Mouse (Mus musculus) cerebellum, adult 11-12 months (tissue): ENCODE data around the gene Hmcn1.

Experiments used
- DNase-seq: peaks from one replicate; pipeline ENCODE4 v3.0.0; 2022

The Hmcn1 gene

DNA sequence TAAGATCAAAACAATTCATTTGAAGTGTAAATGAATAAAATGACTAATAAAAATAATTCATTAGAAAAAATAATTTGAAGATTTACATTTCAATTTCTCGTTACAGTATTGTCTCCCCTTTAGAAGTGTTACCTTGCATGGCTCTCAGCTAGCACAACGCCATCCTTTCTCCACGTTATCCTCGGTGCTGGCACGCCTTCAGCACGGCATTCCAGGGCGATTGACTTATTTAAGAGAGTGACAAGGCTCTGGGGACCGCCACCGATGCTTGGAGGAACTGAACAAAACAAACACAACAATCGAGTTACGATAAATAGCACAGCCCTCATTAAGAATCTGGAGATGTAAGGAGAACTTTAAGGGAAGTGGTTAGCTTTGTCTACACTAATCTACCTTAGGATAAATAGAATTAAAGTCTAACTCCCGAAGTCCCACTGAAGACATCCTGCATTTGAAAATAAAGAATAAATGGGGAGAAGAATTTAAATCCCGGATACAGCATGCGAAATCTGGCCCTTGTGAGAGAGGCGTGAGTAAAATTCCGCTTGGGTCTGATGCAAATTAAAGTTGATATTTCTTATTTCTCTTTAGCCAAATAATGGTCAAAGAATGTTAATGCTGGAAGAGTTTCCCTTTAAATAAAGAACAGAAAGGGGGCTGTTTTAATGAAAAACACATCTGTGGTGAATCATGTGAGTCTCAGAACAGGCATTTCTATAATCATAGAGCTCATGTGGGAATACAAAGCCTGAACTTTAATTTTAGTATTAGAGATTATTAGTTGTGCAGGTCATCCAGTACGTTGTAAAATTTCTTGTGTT is 362.0 kb downstream of the Hmcn1 start:
- DNase-seq: no peak

DNA sequence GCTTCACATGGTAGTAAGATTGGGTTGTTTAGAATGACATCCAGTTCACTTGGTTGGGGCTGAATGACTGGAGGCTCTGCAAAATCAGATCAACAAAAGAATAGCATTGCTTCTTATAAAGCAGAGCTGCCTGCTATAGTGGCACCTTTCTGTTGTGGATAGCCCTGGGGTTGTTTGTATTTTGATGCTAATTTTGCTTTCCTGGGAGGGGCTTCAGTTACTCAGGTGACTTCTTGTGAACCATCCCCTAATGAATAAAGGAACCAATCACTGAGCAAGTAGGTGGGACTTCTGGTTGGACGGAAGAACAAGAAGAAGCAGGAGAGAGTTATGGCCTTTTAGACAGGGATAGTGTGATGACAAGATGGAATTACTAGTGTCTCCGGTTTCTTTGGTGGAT is 370.0 kb downstream of the Hmcn1 start:
- DNase-seq: no peak

DNA sequence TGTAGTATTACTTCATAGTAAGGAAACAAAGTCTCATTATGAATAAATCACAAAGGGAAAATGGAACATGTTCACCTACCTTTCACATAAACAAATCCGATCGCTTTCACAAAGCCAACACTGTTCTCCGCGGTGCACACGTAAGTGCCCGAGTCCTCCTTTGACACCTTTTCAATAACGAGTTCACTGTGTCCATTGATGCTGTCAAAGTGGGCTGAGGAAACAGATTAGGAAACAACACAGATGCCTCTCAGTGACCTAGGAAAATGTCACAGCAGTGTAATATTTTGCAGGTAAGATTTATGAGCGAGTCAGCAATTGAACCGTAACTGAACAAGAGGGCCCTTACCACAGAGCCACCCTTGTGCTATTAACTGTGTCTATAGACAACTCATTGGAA is 382.7 kb downstream of the Hmcn1 start:
- no peak for DNase-seq

DNA sequence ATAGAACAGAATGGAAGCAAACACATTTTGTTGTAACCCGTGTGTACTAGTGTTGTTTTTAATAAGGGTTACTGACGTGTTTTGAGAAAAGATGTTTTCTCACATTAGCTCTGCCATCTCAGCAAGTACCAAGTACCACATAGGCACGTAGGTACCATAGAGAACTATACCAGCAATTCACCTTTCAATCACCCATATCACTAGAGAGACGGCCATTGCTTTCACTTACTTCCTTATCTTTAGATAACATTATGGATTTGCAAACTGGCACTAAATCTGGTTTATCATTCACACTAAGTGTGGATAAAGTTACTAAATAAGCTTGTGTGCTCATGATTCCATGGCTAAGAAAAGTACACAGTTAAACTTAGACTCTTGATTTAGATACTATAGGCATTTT is 387.1 kb downstream of the Hmcn1 start:
- no peak for DNase-seq

DNA sequence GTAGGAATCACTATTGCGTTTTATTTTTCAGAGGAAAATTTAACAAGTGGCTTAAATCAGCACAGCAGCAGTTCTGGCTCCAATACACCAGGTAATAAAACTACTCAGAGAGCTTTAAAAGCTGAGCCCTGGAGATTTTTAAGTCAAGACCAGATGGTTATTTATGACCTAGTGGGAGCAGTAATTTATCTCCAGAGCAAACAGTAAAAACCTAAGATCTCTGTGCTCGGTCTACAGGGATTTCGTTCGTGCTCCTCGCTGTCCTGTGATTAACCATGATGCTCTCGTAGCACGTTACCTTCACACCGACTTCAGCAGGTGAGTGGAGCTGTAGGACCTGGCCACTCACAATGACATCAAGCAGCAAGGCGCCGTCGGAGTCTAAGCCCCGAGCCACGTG is 399.6 kb downstream of the Hmcn1 start:
- no peak for DNase-seq

DNA sequence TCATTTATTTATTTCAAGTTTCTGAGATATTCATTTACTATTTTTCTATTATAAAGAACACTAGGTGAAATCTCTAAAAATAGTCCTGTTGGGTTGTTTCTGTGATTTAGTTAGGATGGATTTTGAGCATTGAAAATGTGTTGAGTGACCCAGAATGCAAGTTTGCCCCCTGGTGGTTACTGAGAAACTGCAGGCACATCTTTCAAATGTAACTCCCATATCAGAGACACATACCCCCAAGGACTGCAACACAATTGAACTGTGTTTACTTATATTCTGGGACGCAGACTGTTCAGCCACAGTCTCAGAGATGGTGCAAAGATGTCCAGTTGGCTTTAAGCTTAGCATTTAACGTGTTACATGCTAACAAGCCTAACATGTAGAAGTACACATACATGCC is 402.0 kb downstream of the Hmcn1 start:
- no peak for DNase-seq

DNA sequence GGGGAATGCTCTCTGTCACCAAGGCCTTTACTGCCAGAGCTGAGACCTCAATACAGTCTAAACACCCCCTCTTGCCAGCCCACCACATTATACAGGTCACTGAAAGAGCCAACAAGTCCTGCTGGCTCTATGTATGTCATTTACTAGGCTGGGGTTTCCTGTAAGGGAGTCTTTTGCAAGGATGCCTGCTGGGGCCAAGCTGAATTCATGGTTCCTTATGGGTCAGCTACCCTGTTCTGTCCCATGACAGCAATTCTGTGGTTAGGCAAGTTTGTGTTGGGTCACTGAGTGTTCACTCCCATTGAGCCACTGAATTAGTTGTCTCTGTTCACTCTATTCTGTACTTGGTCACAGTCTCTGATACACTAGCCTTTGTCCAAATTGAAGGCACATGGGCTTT is 405.8 kb downstream of the Hmcn1 start:
- DNase-seq: no peak

DNA sequence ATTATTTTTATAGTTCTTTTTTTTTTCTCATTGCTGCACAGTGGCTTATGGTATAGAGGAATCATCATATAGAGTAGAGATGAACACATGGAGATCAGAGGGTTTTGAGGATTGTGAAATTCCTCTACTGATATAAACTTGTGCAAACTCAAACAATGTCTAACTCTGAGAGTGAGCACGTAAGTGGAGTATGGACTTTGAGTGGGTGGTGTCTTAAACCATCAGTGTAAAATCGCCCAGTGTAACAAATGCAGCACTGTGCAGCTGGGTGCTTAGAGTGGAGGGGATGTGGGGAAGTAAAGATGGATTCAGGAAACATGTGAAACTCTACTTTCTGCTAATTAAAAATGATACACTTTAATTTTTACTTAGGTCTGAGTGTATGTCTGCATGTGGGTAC is 408.8 kb downstream of the Hmcn1 start:
- no peak for DNase-seq

DNA sequence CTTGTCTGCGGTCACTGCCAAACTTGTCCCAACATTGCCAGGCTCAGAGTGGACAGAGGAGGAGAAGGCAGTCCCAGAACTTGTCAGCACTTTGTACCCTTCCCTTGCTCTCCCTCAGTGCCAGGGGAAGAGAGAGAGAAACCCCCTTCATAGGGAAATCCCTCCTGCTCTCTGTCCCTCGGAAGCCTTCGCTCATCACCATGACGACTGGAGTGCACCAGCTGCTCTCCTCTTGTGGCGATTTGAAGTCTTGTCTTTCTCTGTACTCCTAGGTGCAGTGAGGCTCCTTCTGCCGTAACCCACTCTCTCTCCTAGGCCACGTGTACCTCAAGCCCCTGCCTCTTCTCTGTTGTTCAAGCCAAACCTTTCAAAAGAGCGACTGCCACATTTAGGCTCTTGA is 409.5 kb downstream of the Hmcn1 start:
- DNase-seq: no peak

DNA sequence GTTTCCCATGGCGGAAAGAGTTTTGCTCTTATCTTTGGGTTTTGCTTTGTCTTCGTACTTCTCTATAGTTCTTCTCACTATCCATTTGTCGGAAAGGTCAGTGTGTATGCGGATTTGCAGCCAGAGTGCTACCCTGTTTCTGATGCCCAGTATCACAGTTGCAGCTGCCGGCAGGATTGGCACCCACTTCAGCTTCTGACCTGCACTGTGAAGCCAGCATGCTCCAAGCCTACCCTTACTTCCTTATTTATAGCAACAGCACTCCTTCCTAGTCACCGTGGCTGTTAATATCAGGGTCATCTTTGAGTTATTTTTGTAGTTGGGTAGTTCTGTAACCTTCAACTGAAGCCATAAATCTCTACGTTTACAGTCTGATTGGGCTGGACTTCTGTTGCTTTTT is 412.7 kb downstream of the Hmcn1 start:
- DNase-seq: no peak

DNA sequence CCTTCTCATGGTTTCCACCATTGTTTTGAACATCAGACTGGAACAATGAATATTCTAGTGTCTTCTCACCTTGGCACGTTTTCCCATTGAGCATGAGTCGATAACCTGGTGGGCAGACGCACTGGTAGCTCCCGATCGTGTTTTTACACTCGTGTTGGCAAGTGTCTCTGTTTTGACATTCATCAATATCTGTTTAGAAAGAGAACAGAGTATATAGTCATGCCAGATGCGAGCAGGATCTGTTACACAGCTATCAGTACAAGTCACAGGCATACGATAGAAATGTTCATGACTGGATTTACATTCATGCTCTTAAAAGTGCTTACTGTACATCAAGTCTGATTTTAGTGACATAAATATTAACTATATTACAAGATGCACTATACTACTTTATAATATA is 419.8 kb downstream of the Hmcn1 start:
- DNase-seq: no peak

DNA sequence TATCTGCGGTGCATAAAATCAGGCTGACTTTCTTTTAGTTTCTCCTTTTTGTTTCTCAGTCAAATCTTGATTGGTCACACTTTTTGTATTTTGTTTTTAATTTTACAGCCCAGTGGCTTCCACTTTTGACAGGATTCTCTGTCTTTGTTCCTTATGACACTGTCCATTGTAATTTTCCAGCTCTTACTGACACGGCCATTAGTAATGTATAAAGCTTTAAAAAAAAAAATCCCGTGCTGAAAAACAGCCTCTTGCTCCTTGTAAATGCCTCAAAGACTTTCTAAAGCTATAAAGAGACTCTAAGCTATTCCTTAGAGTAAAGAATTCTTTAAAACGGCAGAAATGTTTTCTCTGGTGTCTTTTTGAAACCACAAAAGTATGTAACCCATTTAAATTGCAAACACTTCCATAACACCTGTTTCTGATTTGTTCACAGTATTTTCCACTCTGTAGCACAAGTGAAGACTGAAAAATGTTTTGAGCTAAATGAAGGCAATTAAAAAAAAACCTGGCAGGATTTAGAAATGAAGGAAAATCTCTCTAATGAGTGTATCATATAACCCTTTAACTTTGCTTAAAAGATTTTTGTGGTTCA is 422.6 kb downstream of the Hmcn1 start:
- no peak for DNase-seq

DNA sequence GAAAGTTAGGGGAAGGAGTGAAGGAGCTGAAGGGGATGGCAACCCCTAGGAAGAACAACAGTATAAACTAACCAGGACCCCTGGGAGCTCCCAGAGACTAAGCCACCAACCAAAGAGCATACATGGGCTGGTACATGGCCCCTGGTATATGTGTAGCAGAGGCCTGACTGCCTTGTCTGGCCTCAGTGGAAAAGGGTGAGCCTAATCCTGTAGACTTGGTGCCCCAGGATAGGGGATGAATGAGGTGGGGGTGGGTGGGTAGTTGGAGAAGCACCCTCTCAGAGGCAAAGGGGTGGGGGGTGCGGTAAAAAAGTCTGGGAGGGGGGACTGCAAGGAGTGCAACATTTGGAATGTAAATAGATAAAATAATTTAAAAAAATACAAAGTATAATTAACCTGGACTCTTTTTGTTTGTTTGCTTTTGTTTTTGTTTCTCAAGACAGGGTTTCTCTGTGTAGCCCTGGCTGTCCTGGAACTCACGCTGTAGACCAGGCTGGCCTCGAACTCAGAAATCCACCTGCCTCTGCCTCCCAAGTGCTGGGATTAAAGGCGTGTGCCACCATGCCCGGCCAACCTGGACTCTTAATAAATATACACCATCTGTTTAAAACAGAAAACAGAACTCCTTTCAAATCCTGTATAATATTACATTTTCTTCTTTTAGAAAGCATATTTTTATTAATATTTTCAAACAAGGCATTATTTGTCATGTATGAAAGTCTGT is 423.3 kb downstream of the Hmcn1 start:
- no peak for DNase-seq

DNA sequence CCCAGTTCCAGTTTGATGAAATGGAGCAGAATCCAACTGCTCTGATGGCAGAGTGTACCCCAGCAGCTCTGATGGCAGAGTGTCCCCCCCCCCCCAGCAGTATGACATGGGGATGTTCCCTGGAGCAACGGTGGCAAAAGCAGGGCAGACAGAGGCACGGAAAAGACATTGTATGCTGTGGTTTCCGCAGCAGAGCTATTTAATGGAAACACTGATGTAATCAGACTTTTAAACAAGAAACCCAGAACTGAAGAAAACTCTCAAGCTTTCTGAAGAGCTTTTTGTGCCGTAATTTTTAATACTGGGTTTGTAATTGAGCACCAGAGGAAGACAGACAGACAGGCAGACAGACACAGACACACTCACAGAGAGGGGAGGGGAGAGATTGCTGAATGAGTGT is 426.9 kb downstream of the Hmcn1 start:
- DNase-seq: no peak

DNA sequence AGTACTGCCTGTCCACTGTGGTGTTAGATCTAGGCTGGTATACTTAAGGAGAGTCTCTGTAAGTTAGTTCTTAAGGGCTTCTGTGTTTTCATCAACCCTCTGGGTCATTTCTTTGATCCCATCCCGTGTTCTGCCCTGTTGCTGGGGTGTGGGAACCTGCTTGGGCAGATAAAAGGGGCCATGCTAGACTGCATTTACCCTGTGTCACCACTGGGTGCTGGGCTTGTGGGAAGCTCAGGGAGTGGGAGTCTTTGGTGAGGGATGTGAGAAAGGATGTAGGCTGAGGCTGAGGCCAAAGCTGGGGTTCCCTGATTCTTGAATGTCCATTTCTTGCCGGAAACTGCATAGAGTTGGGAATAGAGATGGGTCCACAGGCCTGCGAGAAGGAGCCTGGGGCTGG is 436.6 kb downstream of the Hmcn1 start:
- no peak for DNase-seq

DNA sequence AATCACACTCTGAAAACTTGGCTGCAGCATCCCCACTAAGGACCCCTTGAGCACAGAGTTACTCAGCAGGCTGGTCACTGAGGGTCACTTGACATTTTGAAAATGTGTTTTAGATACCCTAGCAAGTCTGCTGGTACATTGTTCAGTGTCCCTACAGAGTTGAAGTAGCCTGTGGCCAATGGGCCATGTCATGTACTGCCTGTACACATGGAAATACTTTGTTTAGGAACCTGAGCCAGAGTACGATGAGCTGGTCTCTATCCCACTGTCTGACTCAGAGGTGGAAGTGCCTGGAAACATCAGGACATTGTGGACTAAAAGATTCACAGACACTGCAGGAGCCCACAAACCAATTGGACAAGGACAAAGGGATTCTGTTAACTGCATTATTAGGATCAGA is 441.8 kb downstream of the Hmcn1 start:
- no peak for DNase-seq

DNA sequence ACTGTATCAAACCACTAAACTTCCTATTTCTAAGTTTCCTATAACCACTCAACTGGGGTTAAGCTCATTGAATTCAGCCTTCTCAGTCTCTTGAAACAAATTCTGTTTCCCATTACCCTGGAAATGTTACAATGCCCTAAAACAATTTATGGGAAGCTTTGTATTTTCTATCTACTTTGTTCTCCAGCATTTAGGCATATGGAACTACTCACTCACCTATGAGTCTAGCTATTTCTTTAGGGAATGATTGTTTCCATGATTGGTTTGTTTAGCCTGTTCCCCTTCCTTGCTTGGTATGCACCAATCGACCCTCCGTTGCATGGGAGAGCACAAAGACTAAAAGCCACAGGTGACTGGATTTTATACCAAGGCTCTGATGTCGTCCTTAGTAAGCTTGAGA is 446.8 kb downstream of the Hmcn1 start:
- DNase-seq: no peak

DNA sequence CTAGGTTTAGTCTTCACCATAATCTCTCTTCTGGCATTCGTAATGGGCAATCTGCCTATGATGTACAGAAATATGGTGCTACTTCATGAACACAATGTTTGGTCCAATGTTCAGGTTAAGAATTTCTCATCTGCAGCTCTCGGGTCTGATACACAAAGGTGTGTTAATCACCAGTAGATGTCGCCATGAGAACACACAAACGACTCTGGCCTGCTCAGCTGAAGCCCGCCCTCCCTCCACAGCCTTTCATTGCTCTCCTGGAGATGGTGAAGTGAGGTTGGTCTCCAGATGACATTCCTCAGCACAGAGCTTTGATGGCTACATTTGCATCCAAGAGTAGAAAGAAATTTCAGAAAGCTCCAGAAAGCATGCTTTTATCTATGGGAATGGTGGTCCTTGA is 453.0 kb downstream of the Hmcn1 start:
- DNase-seq: no peak

DNA sequence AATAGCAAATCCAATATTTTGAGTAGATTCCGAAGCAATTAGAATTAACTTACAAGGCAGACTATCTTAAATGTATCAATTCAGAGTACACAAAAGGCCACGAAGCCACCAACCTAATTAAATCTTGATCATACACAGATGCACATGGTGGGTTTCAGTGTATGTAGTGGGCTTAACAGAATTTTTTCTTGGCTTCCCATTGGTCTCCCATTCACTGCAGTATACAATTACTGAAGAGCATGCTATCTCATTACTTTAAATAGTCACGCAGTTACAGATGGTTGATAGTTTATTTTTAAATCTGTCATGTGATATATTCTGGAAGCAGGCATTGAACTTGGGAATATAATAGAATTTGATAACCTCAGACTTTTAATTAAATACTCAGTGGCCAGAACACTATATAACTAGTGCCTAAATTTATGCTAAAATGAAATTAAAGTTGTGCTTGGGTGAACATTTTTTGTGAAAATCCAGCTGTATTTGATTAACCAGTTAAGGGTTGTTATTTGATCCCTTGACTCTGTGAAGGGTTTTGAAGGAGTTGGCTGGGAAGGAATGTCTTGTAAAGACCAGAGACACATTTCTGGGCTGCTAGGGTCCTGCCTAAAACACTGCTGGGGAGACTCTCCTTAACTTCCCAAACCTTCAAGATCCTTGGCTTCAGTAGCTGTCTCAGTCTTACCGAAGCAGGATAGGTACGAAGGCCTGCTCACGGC is 455.7 kb downstream of the Hmcn1 start:
- no peak for DNase-seq

DNA sequence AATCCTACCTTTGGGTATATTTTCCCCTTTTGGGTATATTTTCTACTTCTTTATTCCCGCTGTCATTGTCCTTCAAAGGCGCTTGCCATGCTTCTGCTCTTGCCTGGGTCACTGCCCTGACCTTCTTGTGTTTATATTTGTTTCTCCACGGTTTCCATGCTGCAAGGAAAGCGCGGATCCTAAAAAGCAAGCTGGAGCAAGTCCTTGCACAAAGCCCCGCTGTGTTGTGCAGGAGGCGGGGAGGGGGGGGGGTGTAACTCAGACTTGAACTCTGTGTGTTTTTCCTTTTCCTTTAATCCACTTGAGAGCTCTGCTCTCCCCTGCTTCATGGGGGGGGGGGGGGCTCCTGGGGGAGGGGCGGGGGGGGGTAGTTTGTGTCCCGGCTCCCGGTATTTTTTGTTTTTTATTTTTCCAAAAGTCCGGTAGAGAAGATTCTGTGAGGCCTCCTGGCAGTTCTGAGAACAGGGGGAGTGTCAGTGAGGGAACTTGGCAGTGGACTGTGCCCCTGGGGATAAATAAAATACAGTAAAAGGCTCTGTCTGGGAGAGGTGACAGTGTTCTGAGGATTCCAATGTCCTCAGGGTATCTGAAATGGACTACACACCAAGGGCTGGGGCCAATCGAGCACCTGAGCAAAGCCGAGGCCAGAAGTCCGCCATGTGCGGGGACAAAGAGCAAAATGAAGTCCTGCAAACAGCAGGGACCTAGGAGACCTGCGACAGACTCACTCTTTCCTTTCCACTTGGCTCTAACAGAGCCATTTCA is 457.3 kb downstream of the Hmcn1 start:
- no peak for DNase-seq

DNA sequence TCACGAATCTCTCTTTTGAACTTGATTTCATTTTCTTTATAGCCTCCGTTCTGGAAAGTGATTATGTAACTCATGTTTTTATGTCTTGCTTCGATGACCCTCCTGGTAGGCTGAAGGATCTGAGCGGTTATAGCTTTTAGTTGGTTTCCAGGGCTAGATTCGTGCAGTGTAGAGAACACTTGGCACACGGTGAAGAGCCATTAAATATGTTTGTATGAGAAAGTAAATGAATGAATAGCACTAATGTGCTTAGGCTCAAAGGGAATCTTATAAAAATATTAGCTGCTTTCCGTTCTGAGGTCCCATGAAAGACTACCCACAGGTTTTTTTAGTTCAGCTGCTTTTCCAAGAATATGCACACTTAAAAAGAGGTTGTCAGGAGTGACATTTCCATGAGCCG is 458.6 kb downstream of the Hmcn1 start:
- DNase-seq: no peak

DNA sequence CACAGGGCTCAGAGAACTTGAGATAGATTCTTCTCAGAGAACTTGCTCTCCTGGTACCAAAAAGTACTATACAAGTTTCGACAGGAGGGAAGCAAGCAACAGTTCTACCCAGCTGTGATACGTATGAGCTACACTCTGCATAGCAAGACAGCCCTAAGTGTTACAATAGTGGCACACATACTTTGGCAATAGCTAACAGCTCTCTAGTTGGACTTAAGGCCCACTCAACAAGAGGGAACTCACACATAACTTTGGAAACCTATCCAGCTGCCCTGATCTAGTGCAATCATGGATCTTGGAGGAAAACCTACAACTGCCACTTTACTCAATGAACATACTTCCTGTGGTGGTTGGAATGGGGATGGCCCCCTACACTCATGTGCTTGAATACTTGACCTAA is 480.2 kb downstream of the Hmcn1 start:
- DNase-seq: no peak
